Mouse (Mus musculus) hindbrain, embryonic 14.5 days (tissue): ENCODE data around the gene Gpm6b. TPM values are rescaled to one million over a fixed set of nuclear protein-coding genes. Genes with fewer than 3 reads are reported as not detected.

Source experiments
- ATAC-seq: fragments of 200-750 bp; cut with Nextera tagmentation; 2 replicates; pipeline ENCODE4 v1.8.0; 2017; ENCODE audit warnings: moderate number of reproducible peaks, mild to moderate bottlenecking, moderate TSS enrichment, moderate library complexity; ENCODE audit not compliant: low FRiP score
- DNase-seq: peaks from one replicate; pipeline ENCODE4 v3.0.0-alpha.2; 2015; ENCODE audit warnings: low spot score
- H3K27ac ChIP-seq: fragments of 300-500 bp; sonication (generic); 2 replicates; pipeline ENCODE4 v1.5.1; 2014; ENCODE audit warnings: mild to moderate bottlenecking, moderate library complexity
- H3K27me3 ChIP-seq: fragments of 300-500 bp; sonication (generic); 2 replicates; pipeline ENCODE4 v1.6.1; 2014; ENCODE audit warnings: mild to moderate bottlenecking, low read length, mixed read lengths; ENCODE audit not compliant: control insufficient read depth, insufficient read depth
- H3K36me3 ChIP-seq: fragments of 300-500 bp; sonication (generic); replicated peaks from 2 replicates; pipeline ENCODE4 v1.6.1; 2014; ENCODE audit not compliant: control insufficient read depth, insufficient read depth
- H3K4me1 ChIP-seq: fragments of 300-500 bp; sonication (generic); replicated peaks from 2 replicates; pipeline ENCODE4 v1.6.1; 2014; ENCODE audit warnings: antibody characterized with exemption, low read length, mixed read lengths; ENCODE audit not compliant: control insufficient read depth, insufficient read depth
- H3K4me2 ChIP-seq: fragments of 300-500 bp; sonication (generic); replicated peaks from 2 replicates; pipeline ENCODE4 v1.6.1; 2014; ENCODE audit warnings: mild to moderate bottlenecking, moderate library complexity
- H3K4me3 ChIP-seq: fragments of 300-500 bp; sonication (generic); replicated peaks from 2 replicates; pipeline ENCODE4 v1.5.1; 2014; ENCODE audit warnings: mild to moderate bottlenecking, low read length
- H3K9ac ChIP-seq: fragments of 300-500 bp; sonication (generic); 2 replicates; pipeline ENCODE4 v1.6.1; 2014
- H3K9me3 ChIP-seq: fragments of 300-500 bp; sonication (generic); 2 replicates; pipeline ENCODE4 v1.6.1; 2016; ENCODE audit warnings: low read length; ENCODE audit not compliant: control insufficient read depth
- WGBS: fragments of 180-500 bp; shearing (Covaris S2); extraction: QIAGEN DNeasy Blood & Tissue Kit; methylation state at CpG from one replicate; pipeline ENCODE4 v1.1.7; 2014; 5-methylcytosine and 5-hydroxymethylcytosine counted together
- polyA plus RNA-seq: library from polyadenylated mRNA; unstranded; fragments of >200 nt; fragmentation: Nextera tagmentation; extraction: Ambion mirVana; gene quantifications from 2 replicates; pipeline ENCODE4 v1.2.1, GENCODE M21; 2014

The Gpm6b gene
- polyA plus RNA-seq, 1 experiment from 2014 or later = 233 TPM

GRCm38 (mm10) chrX:166338784-166339520 is 100.2 kb downstream of the Gpm6b start:
- 92% methylated on average over 9 of the region's 9 CpGs for WGBS
- Histone ChIP-seq H3K36me3 (no peaks in the 10 kb centered on the region), H3K4me2 (no peak overlapping the region), H3K4me1 (no peaks in the 10 kb centered on the region), H3K9ac (no peak overlapping the region), H3K27me3 (peaks cover 6% of the 10 kb centered on the region; the same call in 1 of the 2 replicates), H3K27ac (no peak overlapping the region), H3K9me3 (no peaks in the 10 kb centered on the region), H3K4me3 (no peak overlapping the region)
- ATAC-seq (no peak), DNase-seq (no peak)

DNA sequence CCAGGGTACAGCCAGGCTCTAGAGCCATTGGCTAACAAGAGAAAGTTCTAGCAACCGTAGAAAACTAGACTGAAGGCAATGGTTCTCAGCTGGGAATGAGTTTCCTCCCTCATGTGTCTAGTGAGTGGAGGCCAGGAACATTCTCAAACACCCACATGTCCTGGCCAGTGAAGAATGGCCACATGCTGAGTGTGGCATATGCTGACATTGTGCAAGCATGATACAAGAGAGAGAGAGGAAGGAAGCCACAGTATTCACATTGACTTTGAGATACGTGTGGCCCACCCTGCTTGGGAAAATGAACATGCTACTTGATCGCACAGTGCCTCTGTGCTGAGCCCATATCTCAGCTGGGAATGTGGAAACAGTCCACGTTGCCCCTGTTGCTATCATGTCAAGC is 101.2 kb downstream of the Gpm6b start:
- DNase-seq (no peak), ATAC-seq (no peak)
- H3K9me3 ChIP-seq = no peaks in the 10 kb centered on the region
- H3K27me3 ChIP-seq = peaks cover 6% of the 10 kb centered on the region; the same call in 1 of the 2 replicates
- no peaks in the 10 kb centered on the region for H3K4me1 ChIP-seq
- H3K27ac ChIP-seq = no peak overlapping the region
- H3K36me3 ChIP-seq = no peaks in the 10 kb centered on the region
- 75% methylated on average over 4 of the region's 4 CpGs for WGBS
- no peak overlapping the region for H3K4me2 ChIP-seq
- no peak overlapping the region for H3K4me3 ChIP-seq
- no peak overlapping the region for H3K9ac ChIP-seq

GRCm38 (mm10) chrX:166341795-166342194 is 103.1 kb downstream of the Gpm6b start:
- ATAC-seq = no peak
- Histone ChIP-seq H3K27me3 (peaks cover 3% of the 10 kb centered on the region; the same call in 1 of the 2 replicates), H3K4me2 (no peak overlapping the region), H3K9me3 (no peaks in the 10 kb centered on the region), H3K4me1 (no peaks in the 10 kb centered on the region), H3K27ac (no peak overlapping the region), H3K36me3 (no peaks in the 10 kb centered on the region), H3K9ac (no peak overlapping the region), H3K4me3 (no peak overlapping the region)
- WGBS = 79% methylated on average over 6 of the region's 6 CpGs
- DNase-seq = no peak

DNA sequence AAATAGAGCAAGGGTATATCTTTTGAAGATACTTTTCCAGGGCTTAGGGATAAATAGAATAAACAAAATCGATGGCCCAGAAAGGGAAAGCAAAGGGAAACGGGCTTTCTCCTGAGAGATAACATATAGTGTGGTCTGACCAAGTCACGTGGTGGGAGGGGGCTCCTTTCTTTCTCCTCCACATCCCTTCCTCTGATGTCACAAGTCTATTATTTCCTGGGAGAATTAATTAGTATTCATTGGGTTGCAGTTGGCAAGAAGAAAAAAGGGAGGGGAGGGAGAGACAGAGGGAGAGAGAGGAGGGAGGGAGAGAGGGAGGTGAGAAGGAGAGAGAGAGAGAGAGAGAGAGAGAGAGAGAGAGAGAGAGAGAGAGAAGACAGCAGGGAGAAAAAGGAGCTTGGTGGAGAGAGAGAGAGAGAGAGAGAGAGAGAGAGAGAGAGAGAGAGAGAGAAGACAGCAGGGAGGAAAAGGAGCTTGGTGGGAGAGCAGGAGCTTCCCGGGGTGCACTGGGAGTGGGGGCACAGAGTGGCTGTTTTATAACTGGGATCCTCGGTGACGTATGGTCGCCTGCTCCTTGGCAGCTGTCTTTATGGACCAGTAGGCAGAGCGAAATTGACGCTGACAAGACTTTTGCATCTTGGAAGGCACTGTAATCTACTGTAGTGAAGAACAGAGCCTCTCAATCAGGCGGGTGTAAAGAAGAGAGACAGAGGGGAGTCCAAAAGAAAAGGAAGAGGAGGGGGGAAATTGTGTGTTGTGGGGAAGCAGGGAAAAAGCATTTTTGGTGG is 105.7 kb downstream of the Gpm6b start:
- peak; percentile 94 for ATAC-seq
- Histone ChIP-seq H3K9me3 (no peaks in the 10 kb centered on the region), H3K4me3 (peak overlapping the region; percentile 48), H3K36me3 (no peaks in the 10 kb centered on the region), H3K27ac (peak overlapping the region; percentile 94), H3K9ac (peak overlapping the region; percentile 79), H3K4me2 (peak overlapping the region; percentile 56), H3K27me3 (peaks cover 10% of the 10 kb centered on the region), H3K4me1 (peaks cover 4% of the 10 kb centered on the region; the same call in 1 of the 2 replicates)
- WGBS = 27% methylated on average over 10 of the region's 10 CpGs
- peak; percentile 70 for DNase-seq

DNA sequence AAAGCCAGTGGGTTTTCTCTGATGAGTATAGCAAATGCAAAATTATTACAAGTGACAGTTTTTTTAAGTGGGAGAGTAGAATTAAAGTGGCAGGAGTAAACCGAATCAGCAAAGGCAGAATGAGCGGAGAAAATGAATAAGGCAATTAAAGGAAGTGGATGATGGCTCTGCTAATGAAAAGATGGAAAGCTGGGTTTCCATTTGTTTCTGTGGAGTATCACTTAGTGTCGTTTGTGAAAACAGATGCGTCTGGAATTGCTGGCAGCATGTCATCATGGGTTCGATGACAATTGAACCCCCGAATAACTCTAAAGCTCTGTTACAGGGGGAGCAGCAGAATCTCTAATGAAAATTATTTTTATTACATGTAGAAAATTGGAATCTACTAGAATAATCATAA is 109.4 kb downstream of the Gpm6b start:
- Histone ChIP-seq H3K4me2 (peak overlapping the region; percentile 56), H3K27ac (peak overlapping the region; percentile 62), H3K27me3 (peaks cover 19% of the 10 kb centered on the region), H3K4me3 (peak overlapping the region; percentile 48), H3K36me3 (no peaks in the 10 kb centered on the region), H3K9ac (peak overlapping the region; percentile 79), H3K4me1 (peaks cover 20% of the 10 kb centered on the region; the same call in 1 of the 2 replicates), H3K9me3 (no peaks in the 10 kb centered on the region)
- DNase-seq = no peak
- WGBS = 41% methylated on average over 6 of the region's 6 CpGs
- no peak for ATAC-seq

DNA sequence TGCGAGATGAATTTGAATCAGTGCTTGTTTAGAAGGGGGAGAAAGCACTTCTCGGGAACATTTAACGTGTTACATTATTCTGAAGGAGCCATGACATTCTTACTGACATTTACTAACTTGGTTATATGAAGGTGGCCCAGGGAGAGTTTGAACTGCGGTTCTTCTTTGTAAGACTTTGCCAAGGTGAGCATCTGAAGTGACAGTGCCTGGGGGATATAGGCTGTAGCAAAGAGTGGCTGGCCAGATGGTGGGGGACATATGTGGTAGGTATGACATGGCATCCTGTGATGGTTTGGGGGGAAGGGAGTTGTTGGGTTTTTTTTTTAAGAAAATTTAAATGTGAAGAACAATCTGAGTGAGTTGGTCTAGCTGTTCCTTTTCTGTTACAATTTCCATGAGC is 109.9 kb downstream of the Gpm6b start:
- DNase-seq (no peak), ATAC-seq (no peak)
- peak overlapping the region; percentile 79 for H3K9ac ChIP-seq
- H3K36me3 ChIP-seq = no peaks in the 10 kb centered on the region
- peak overlapping the region; percentile 56 for H3K4me2 ChIP-seq
- peak overlapping the region; percentile 62 for H3K27ac ChIP-seq
- H3K27me3 ChIP-seq = peaks cover 19% of the 10 kb centered on the region
- H3K4me1 ChIP-seq = peaks cover 20% of the 10 kb centered on the region; the same call in 1 of the 2 replicates
- H3K9me3 ChIP-seq = no peaks in the 10 kb centered on the region
- peak overlapping the region; percentile 48 for H3K4me3 ChIP-seq
- WGBS = 50% methylated on average over 4 of the region's 4 CpGs

GRCm38 (mm10) chrX:166351790-166352189 is 113.1 kb downstream of the Gpm6b start:
- Histone ChIP-seq H3K4me1 (peaks cover 20% of the 10 kb centered on the region; the same call in 1 of the 2 replicates), H3K9ac (no peak overlapping the region), H3K4me3 (no peak overlapping the region), H3K9me3 (no peaks in the 10 kb centered on the region), H3K27me3 (peaks cover 19% of the 10 kb centered on the region), H3K27ac (no peak overlapping the region), H3K4me2 (no peak overlapping the region), H3K36me3 (no peaks in the 10 kb centered on the region)
- WGBS = 17% methylated on average over 6 of the region's 6 CpGs
- ATAC-seq (peak; percentile 35; the same call in 1 of the 2 replicates), DNase-seq (peak; percentile 33)

DNA sequence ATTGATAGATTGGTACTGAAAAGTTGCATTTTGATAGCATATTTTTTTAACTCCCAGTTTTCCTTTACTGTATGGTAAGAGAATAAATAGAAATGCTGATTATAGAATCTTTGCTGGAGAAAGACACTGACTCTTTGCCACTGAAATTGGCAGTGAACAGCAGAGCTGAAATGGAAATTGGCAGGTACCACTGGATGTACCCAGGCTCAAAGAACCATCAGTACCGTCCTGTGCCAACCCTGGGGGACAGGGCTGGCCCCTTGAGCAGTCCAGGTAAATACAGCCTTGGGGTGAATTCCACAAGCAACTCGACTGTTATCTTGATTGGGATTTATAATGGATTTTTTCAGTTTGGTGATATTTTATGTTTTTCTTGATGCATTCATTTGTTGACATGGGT is 114.7 kb downstream of the Gpm6b start:
- ATAC-seq (no peak), DNase-seq (no peak)
- H3K36me3 ChIP-seq = no peaks in the 10 kb centered on the region
- H3K9me3 ChIP-seq = no peaks in the 10 kb centered on the region
- no peak overlapping the region for H3K4me3 ChIP-seq
- peaks cover 20% of the 10 kb centered on the region; the same call in 1 of the 2 replicates for H3K4me1 ChIP-seq
- no peak overlapping the region for H3K27ac ChIP-seq
- H3K4me2 ChIP-seq = no peak overlapping the region
- H3K9ac ChIP-seq = no peak overlapping the region
- H3K27me3 ChIP-seq = peaks cover 17% of the 10 kb centered on the region
- 70% methylated on average over 2 of the region's 2 CpGs for WGBS

DNA sequence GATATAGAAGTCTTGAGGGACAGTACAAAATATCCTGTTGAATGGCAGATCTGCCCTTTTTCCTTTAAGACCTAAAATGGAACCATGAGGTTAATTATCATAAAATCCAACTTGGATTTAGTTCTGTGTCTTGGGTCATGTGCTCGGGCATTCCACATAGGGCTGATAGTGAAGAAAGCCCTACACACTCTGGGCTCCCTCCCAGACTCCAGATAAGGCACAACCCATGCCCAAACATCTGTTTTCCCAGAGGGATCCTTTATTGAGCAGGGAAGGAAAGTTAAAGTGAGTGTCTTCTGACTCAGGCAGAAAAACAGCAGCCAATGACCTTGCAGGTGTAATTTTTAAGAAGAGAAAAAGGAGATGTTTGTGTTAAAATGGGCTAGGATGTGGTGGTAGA is 116.2 kb downstream of the Gpm6b start:
- peaks cover 10% of the 10 kb centered on the region; the same call in 1 of the 2 replicates for H3K36me3 ChIP-seq
- H3K4me1 ChIP-seq = 0 out of 2 replicates have a peak, but pooled peaks cover 12% of the 10 kb centered on the region
- no peaks in the 10 kb centered on the region for H3K9me3 ChIP-seq
- ATAC-seq (no peak), DNase-seq (no peak)
- H3K27ac ChIP-seq = no peak overlapping the region
- H3K27me3 ChIP-seq = 0 out of 2 replicates have a peak, but pooled peaks cover 7% of the 10 kb centered on the region
- H3K4me3 ChIP-seq = no peak overlapping the region
- 69% methylated on average over 1 of the region's 1 CpGs for WGBS
- no peak overlapping the region for H3K4me2 ChIP-seq
- no peak overlapping the region for H3K9ac ChIP-seq
